Mouse (Mus musculus): ENCODE results near the gene Polr2j. TPM values are rescaled to one million over a fixed set of nuclear protein-coding genes. Genes with fewer than 3 reads are reported as not detected.

Gene Polr2j
- 166 and 176 TPM in 2 replicates for polyA plus RNA-seq (2012; rRNA removed)

GRCm38 (mm10) chr5:136115891-136116783 lies at the start of gene Polr2j:
Gene Polr2j, plus strand, starts transcription at chr5:136116631.

GRCm38 (mm10) chr5:136083669-136084107 lies 32.7 kb upstream of the Polr2j start, which contains the start of gene Rasa4:
Gene Rasa4, plus strand, starts transcription at chr5:136083916.

GRCm38 (mm10) chr5:136135571-136136291 lies 19.3 kb downstream of the Polr2j start, which contains the start of the genes Lrwd1 and Alkbh4:
Gene Lrwd1, minus strand, starts transcription at chr5:136136074.
Gene Alkbh4, plus strand, starts transcription at chr5:136136146.

GRCm38 (mm10) chr5:136170512-136171362 lies 54.3 kb downstream of the Polr2j start, which contains the start of gene Orai2:
Gene Orai2, minus strand, starts transcription at chr5:136170713.

Other genes with a start within 250 kb of the Polr2j start
- gene Hspb1, start 228.7 kb upstream of the Polr2j start, polyA plus RNA-seq (2012; rRNA removed): 31.0 and 46.1 TPM in 2 replicates
- gene Ywhag, start 182.0 kb upstream of the Polr2j start, polyA plus RNA-seq (2012; rRNA removed): 481 and 506 TPM in 2 replicates
- 4.8 and 5.5 TPM in 2 replicates for gene Ssc4d, start 142.1 kb upstream of the Polr2j start, polyA plus RNA-seq (2012; rRNA removed)
- 0.09 and 0.17 TPM in 2 replicates for gene Zp3, start 136.5 kb upstream of the Polr2j start, polyA plus RNA-seq (2012; rRNA removed)
- gene Dtx2, start 121.8 kb upstream of the Polr2j start, polyA plus RNA-seq (2012; rRNA removed): 18.2 and 19.7 TPM in 2 replicates
- 0.01 and 3.8 TPM in 2 replicates for gene Upk3b, start 78.1 kb upstream of the Polr2j start, polyA plus RNA-seq (2012; rRNA removed)
- gene Upk3bl, start 62.1 kb upstream of the Polr2j start, polyA plus RNA-seq (2012; rRNA removed): 0.08 and 20.4 TPM in 2 replicates
- gene Rasa4, start 32.7 kb upstream of the Polr2j start, polyA plus RNA-seq (2012; rRNA removed): 18.7 and 19.6 TPM in 2 replicates
- 47.6 and 47.7 TPM in 2 replicates for gene Lrwd1, start 19.4 kb downstream of the Polr2j start, polyA plus RNA-seq (2012; rRNA removed)
- gene Alkbh4, start 19.5 kb downstream of the Polr2j start, polyA plus RNA-seq (2012; rRNA removed): 14.9 and 15.9 TPM in 2 replicates
- gene Orai2, start 54.1 kb downstream of the Polr2j start, polyA plus RNA-seq (2012; rRNA removed): 66.8 and 69.2 TPM in 2 replicates
- gene Prkrip1, start 82.3 kb downstream of the Polr2j start, polyA plus RNA-seq (2012; rRNA removed): 44.8 and 46.3 TPM in 2 replicates
- 42.9 and 50.2 TPM in 2 replicates for gene Sh2b2, start 129.9 kb downstream of the Polr2j start, polyA plus RNA-seq (2012; rRNA removed)

Data from central nervous system, embryonic 18 days (tissue).